Mouse (Mus musculus): ENCODE data around the gene Atpaf1. TPM values are rescaled to one million over a fixed set of nuclear protein-coding genes. Genes with fewer than 3 reads are reported as not detected.

The Atpaf1 gene
- polyA plus RNA-seq, 1 experiment, result 35.7 TPM

DNA sequence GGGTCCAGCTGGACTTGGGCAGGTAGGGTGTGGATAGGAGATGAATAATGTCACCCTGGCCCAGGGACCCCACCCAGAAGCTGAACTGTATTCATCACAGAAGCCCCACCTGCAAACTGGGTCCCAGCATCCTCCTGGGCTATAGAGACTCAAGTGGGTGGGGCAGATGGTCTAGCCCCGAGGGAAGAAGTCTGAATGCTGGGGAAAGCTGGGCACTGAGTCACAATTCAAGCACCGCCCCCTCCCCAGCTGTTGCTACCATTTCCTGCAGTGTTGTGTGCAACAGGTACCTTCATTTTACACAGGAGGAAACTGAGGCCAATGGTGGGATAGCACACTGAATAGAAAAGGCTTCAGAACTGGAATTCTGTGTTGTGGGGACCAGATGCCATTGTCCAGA, 47.4 kb downstream of the Atpaf1 start:
- Histone ChIP-seq H3K4me3 (ENCODE audit: low read depth, low read length) (peak overlapping the region; percentile 56), H3K4me1 (ENCODE audit: control insufficient read depth, insufficient read depth, low read length) (peaks cover 4% of the 10 kb centered on the region), H3K27ac (ENCODE audit: insufficient read depth, low read length) (peak overlapping the region; percentile 92), H3K36me3 (ENCODE audit: control insufficient read depth, insufficient read depth, low read length, poor library complexity, severe bottlenecking) (peaks cover 3% of the 10 kb centered on the region; the same call in 1 of the 2 replicates), H3K9me3 (replicated peaks; ENCODE audit: control insufficient read depth, insufficient read depth, low read length, poor library complexity, severe bottlenecking) (no peaks in the 10 kb centered on the region), H3K9ac (ENCODE audit: low read depth, poor library complexity, severe bottlenecking) (peak overlapping the region; percentile 28; the same call in 1 of the 2 replicates), H3K27me3 (ENCODE audit: control insufficient read depth, insufficient read depth, low read length, poor library complexity, severe bottlenecking) (no peaks in the 10 kb centered on the region)
- TF ChIP-seq POLR2A (IDR thresholded peaks at IDR 0.05; ENCODE audit: insufficient read depth, low read length) (no peak), CTCF (IDR thresholded peaks at IDR 0.05; ENCODE audit: low read depth, low read length) (no peak), EP300 (IDR thresholded peaks at IDR 0.05; ENCODE audit: insufficient read depth, low read depth, low read length) (peak; percentile 94)

DNA sequence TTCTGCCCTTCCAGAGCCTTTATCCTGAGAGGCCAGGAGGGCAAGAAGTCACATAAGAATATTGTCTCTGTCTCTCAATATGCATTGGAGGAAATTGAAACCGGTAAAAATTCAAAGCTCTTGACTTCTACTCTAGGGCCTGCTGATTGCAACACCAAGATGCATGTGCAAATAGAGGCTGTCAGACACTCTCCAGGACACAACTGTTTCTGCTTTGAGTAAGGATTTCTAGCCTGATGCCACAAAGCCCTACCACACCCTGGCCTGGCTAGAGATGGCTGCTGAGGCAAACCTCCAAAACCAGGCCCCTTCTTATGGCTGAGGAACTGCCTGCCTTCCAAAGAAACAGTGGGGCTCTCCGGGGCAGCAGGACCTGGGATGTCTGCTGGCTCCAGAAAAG, 51.0 kb downstream of the Atpaf1 start:
- no peak overlapping the region for H3K4me3 ChIP-seq (ENCODE audit: low read depth, low read length)
- peaks cover 3% of the 10 kb centered on the region; the same call in 1 of the 2 replicates for H3K36me3 ChIP-seq (ENCODE audit: control insufficient read depth, insufficient read depth, low read length, poor library complexity, severe bottlenecking)
- H3K27ac ChIP-seq (ENCODE audit: insufficient read depth, low read length), result no peak overlapping the region
- no peak for TF ChIP-seq CTCF (IDR thresholded peaks at IDR 0.05; ENCODE audit: low read depth, low read length)
- no peak for TF ChIP-seq POLR2A (IDR thresholded peaks at IDR 0.05; ENCODE audit: insufficient read depth, low read length)
- TF ChIP-seq EP300 (IDR thresholded peaks at IDR 0.05; ENCODE audit: insufficient read depth, low read depth, low read length), result no peak
- no peaks in the 10 kb centered on the region for H3K27me3 ChIP-seq (ENCODE audit: control insufficient read depth, insufficient read depth, low read length, poor library complexity, severe bottlenecking)
- peaks cover 1% of the 10 kb centered on the region for H3K4me1 ChIP-seq (ENCODE audit: control insufficient read depth, insufficient read depth, low read length)
- no peak overlapping the region for H3K9ac ChIP-seq (ENCODE audit: low read depth, poor library complexity, severe bottlenecking)
- no peaks in the 10 kb centered on the region for H3K9me3 ChIP-seq (replicated peaks; ENCODE audit: control insufficient read depth, insufficient read depth, low read length, poor library complexity, severe bottlenecking)

DNA sequence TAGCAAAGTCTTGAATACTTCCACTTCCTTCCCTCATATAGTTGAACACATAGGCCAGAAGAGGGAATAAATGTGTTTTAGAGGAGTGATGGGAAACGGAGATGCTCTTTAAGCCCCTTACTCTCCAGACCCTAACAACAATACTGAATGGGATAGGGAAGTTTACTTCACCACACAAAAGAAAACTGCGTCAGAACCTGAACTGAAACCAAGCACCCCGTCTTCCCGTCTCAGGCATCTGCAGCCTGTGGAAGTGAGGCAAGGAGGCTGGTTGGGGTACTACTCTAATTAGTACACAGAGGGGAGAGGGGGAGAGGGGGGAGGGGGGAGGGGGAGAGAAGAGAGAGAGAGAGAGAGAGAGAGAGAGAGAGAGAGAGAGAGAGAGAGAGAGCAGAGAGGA, 53.6 kb downstream of the Atpaf1 start:
- H3K27ac ChIP-seq (ENCODE audit: insufficient read depth, low read length), result no peak overlapping the region
- H3K36me3 ChIP-seq (ENCODE audit: control insufficient read depth, insufficient read depth, low read length, poor library complexity, severe bottlenecking), result peaks cover 3% of the 10 kb centered on the region; the same call in 1 of the 2 replicates
- TF ChIP-seq POLR2A (IDR thresholded peaks at IDR 0.05; ENCODE audit: insufficient read depth, low read length) (no peak), CTCF (IDR thresholded peaks at IDR 0.05; ENCODE audit: low read depth, low read length) (no peak), EP300 (IDR thresholded peaks at IDR 0.05; ENCODE audit: insufficient read depth, low read depth, low read length) (no peak)
- peak overlapping the region; percentile 47 for H3K4me3 ChIP-seq (ENCODE audit: low read depth, low read length)
- no peaks in the 10 kb centered on the region for H3K27me3 ChIP-seq (ENCODE audit: control insufficient read depth, insufficient read depth, low read length, poor library complexity, severe bottlenecking)
- no peaks in the 10 kb centered on the region for H3K4me1 ChIP-seq (ENCODE audit: control insufficient read depth, insufficient read depth, low read length)
- H3K9me3 ChIP-seq (replicated peaks; ENCODE audit: control insufficient read depth, insufficient read depth, low read length, poor library complexity, severe bottlenecking), result no peaks in the 10 kb centered on the region
- H3K9ac ChIP-seq (ENCODE audit: low read depth, poor library complexity, severe bottlenecking), result peak overlapping the region; percentile 19; the same call in 1 of the 2 replicates

DNA sequence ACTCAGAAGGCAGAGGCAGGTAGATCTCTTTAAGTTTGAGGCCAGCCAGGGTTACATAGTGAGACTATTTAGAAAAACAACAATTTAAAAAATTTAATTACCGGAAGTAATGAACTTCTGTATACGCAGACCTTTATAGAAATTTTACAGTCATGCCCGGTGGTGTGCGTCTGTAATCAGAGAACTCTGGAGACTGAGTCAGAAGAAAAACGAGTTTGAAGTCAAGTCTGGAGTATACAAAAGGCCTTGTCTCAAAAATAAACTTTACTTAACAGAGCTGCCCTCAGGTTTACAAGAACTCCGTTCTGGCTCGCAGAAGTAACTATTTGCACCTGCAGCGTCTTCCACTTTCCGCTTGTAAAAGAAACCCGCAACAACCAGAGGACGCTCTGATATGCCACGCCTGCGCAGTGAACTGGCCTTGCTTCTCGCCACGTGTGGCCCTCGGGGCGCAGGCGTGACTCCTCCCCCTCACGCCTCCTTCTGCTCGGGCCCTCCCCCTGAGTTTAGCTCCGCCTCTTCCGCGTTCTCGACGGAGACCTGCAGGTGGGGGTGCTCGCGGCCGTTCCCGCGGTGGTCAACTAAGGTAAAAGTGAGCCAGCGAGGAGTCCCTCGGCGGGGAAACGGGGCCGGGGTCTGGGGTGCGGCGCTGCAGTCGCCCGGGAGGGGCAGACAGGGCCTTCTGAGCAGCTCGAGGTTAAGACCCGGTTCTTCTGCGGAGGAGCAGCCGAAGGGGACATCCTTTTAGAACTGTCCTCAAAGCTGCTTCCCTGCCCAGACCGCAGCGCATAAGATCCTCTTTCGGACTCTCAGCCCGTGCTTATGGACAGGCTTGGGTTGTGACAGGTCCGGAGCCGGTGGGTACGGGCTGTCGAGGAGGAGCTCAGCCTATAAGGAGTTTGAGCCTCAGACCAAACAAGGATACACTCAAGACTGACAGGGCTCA, 54.4 kb downstream of the Atpaf1 start, which contains the start of gene Mknk1:
TSS of gene Mknk1 (plus strand) at position 503 of the 946 bp plus-strand sequence.
- Histone ChIP-seq H3K4me1 (ENCODE audit: control insufficient read depth, insufficient read depth, low read length) (no peaks in the 10 kb centered on the region), H3K9ac (ENCODE audit: low read depth, poor library complexity, severe bottlenecking) (peak within 1 kb of the TSS; percentile 76), H3K36me3 (ENCODE audit: control insufficient read depth, insufficient read depth, low read length, poor library complexity, severe bottlenecking) (peaks cover 3% of the 10 kb centered on the region; the same call in 1 of the 2 replicates), H3K4me3 (ENCODE audit: low read depth, low read length) (peak within 1 kb of the TSS; percentile 84), H3K9me3 (replicated peaks; ENCODE audit: control insufficient read depth, insufficient read depth, low read length, poor library complexity, severe bottlenecking) (no peaks in the 10 kb centered on the region), H3K27ac (ENCODE audit: insufficient read depth, low read length) (no peak within 1 kb of the TSS), H3K27me3 (ENCODE audit: control insufficient read depth, insufficient read depth, low read length, poor library complexity, severe bottlenecking) (no peaks in the 10 kb centered on the region)
- TF ChIP-seq EP300 (IDR thresholded peaks at IDR 0.05; ENCODE audit: insufficient read depth, low read depth, low read length), result peak; percentile 28; the same call in 1 of the 2 replicates
- TF ChIP-seq CTCF (IDR thresholded peaks at IDR 0.05; ENCODE audit: low read depth, low read length), result no peak
- TF ChIP-seq POLR2A (IDR thresholded peaks at IDR 0.05; ENCODE audit: insufficient read depth, low read length), result peak; percentile 75

DNA sequence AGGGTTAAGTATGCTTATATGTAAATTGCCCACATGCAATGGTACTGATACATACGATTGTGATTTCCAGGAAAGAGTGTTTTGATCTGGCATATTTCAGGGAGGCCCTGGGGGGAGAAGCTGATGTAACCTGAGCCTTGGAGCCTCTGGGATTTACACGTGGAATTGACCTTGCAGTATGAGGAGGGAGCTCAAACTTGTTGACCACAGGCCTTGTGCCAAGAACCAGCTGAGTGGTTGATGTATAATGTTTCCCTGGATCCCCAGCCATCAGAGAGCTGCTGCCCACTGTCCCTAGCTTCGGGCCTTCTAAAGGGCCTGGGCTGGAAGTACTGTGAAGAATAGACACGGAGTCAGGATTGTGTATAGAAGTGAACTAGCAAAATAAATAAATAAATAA, 55.3 kb downstream of the Atpaf1 start:
- no peak overlapping the region for H3K27ac ChIP-seq (ENCODE audit: insufficient read depth, low read length)
- no peaks in the 10 kb centered on the region for H3K27me3 ChIP-seq (ENCODE audit: control insufficient read depth, insufficient read depth, low read length, poor library complexity, severe bottlenecking)
- no peak overlapping the region for H3K4me3 ChIP-seq (ENCODE audit: low read depth, low read length)
- no peaks in the 10 kb centered on the region for H3K4me1 ChIP-seq (ENCODE audit: control insufficient read depth, insufficient read depth, low read length)
- H3K9me3 ChIP-seq (replicated peaks; ENCODE audit: control insufficient read depth, insufficient read depth, low read length, poor library complexity, severe bottlenecking), result no peaks in the 10 kb centered on the region
- peak overlapping the region; percentile 76; the same call in 1 of the 2 replicates for H3K9ac ChIP-seq (ENCODE audit: low read depth, poor library complexity, severe bottlenecking)
- H3K36me3 ChIP-seq (ENCODE audit: control insufficient read depth, insufficient read depth, low read length, poor library complexity, severe bottlenecking), result peaks cover 3% of the 10 kb centered on the region; the same call in 1 of the 2 replicates
- TF ChIP-seq EP300 (IDR thresholded peaks at IDR 0.05; ENCODE audit: insufficient read depth, low read depth, low read length) (no peak), CTCF (IDR thresholded peaks at IDR 0.05; ENCODE audit: low read depth, low read length) (no peak), POLR2A (IDR thresholded peaks at IDR 0.05; ENCODE audit: insufficient read depth, low read length) (no peak)

DNA sequence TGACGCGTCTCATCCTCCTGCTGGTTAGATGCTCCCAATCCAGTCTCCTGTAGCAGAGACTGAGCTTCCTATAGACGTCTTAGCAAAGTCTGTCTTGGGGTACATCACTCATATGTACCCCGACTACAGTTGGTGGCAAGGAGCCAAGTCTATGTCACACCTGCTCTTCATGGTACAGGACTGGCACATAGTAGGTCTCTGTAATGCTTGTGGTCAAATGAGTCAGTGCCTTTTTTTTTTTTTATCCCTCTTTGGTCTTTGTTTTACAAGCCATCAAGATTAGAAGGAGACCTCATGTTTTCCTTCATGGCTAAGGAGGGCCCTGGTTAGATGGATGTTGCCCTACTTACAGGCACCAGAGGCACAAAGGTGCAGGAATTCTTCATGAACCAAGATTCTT, 56.2 kb downstream of the Atpaf1 start:
- no peaks in the 10 kb centered on the region for H3K9me3 ChIP-seq (replicated peaks; ENCODE audit: control insufficient read depth, insufficient read depth, low read length, poor library complexity, severe bottlenecking)
- no peak overlapping the region for H3K4me3 ChIP-seq (ENCODE audit: low read depth, low read length)
- no peaks in the 10 kb centered on the region for H3K4me1 ChIP-seq (ENCODE audit: control insufficient read depth, insufficient read depth, low read length)
- no peaks in the 10 kb centered on the region for H3K36me3 ChIP-seq (ENCODE audit: control insufficient read depth, insufficient read depth, low read length, poor library complexity, severe bottlenecking)
- TF ChIP-seq POLR2A (IDR thresholded peaks at IDR 0.05; ENCODE audit: insufficient read depth, low read length) (no peak), EP300 (IDR thresholded peaks at IDR 0.05; ENCODE audit: insufficient read depth, low read depth, low read length) (no peak), CTCF (IDR thresholded peaks at IDR 0.05; ENCODE audit: low read depth, low read length) (no peak)
- H3K27me3 ChIP-seq (ENCODE audit: control insufficient read depth, insufficient read depth, low read length, poor library complexity, severe bottlenecking), result no peaks in the 10 kb centered on the region
- no peak overlapping the region for H3K27ac ChIP-seq (ENCODE audit: insufficient read depth, low read length)
- no peak overlapping the region for H3K9ac ChIP-seq (ENCODE audit: low read depth, poor library complexity, severe bottlenecking)

All from ES-Bruce4 (cell line).